Mouse (Mus musculus): Measurements from ENCODE around the gene Slc36a3.

DNA sequence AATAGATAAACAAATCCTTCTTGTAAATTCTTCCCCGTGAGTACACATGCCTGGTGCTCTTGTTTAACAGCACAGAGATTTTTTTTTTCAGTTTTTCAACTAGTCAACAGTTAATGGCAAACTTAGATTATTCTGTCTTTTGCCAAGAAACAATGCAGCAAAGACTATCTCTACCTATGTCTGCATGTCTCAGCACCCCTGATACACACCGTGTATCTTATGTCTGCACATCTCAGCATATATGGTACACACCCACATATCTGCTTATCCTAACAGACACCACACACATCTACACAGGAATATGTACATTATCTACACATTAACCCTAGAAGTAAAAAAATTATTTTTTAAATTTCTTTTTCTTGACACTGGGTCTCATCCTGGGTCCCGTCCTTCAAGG lies 24.8 kb downstream of the Slc36a3 start:
- TF ChIP-seq CTCF (IDR thresholded peaks at IDR 0.05; ENCODE audit: low read depth, low read length) = no peak
- TF ChIP-seq POLR2A (IDR thresholded peaks at IDR 0.05; ENCODE audit: borderline replicate concordance, low read depth, low read length) = no peak

All from bone marrow macrophage, adult 2 months (primary cell).